Mouse (Mus musculus): ENCODE measurements around the gene Ifi204.
"Not testable (repeated sequence)": the region's sequence is repeated elsewhere in the genome, so short reads cannot be mapped to it uniquely, and the experiment has no call there.

Ifi204 gene

GRCm38 (mm10) chr1:173766848-173767617 is at the start of gene Ifi204:
Gene Ifi204, minus strand, starts transcription at chr1:173766943.
- DNase-seq: not testable (repeated sequence)

DNA sequence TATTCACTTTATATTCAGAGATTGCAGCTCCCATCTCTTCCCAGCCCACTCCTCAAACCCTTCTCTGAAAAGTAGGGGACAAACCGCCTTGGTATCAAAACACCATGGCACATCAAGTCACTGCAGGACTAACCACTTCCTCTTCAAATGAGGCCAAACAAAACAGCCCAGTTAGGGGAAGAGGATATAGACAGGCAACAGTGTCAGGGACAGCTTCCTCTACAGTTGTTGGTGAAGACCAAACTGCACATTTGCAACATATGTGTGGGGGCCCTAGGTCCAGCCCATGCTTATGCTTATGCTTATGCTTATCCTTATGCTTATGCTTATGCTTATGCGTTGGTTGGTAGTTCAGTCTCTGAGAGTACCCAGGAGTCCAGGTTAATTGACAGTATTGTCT is 42.6 kb upstream of the Ifi204 start:
- not testable (repeated sequence) for DNase-seq

DNA sequence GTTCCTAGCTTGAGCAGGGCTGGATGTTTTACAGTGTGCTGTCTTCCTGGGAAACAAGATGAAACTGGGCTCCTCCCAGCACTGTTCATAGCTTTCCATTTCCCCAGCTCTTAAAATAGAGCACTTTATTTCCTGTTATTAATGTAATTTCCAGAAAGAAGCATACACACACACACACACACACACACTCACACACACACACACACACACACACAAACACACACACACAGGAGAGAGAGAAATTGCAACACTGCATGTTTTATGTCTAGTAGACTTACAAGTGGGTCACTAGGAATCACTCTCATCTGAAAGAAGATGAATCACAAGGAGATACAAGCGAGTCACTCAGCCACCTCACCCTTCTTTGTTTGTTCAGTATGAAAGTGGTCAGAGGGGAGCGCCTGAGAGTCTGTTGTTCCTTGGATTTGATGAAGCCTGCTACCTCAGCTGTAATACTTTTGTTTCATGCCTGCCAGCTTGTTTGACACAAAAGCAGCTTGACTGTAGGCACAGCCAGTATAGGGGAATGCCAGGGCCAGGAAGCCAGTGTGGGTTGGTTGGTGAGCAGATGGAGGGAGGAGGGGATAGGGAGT is 36.0 kb upstream of the Ifi204 start:
- not testable (repeated sequence) for DNase-seq

DNA sequence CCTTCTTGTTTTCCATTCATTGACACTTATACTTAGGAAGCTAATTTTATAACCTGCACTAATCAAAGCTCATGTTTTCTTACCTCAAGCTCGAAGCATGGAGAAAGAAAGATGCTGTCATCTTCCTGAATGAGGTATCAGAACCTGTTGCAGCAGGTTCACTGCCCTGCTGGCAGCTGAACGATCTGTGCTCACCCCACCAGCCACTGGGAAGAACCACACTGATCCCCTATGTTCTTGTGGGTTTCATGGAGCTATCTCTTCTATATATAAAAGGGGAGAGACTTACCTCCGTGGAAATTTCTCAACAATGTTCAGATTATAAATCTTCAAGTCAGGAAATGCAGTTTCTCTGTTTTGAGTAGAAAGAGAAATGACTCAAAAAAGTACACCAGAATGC is 35.5 kb upstream of the Ifi204 start:
- not testable (repeated sequence) for DNase-seq

- not testable (repeated sequence) for DNase-seq
Measured at GRCm38 (mm10) chr1:173801791-173802190, 35.0 kb upstream of the Ifi204 start.

GRCm38 (mm10) chr1:173773457-173773856 is 6.7 kb upstream of the Ifi204 start:
- not testable (repeated sequence) for DNase-seq

- not testable (repeated sequence) for DNase-seq
Measured at GRCm38 (mm10) chr1:173760032-173760431, 6.7 kb downstream of the Ifi204 start.

- DNase-seq: no peak
Measured at GRCm38 (mm10) chr1:173742262-173742661, 24.5 kb downstream of the Ifi204 start.

DNA sequence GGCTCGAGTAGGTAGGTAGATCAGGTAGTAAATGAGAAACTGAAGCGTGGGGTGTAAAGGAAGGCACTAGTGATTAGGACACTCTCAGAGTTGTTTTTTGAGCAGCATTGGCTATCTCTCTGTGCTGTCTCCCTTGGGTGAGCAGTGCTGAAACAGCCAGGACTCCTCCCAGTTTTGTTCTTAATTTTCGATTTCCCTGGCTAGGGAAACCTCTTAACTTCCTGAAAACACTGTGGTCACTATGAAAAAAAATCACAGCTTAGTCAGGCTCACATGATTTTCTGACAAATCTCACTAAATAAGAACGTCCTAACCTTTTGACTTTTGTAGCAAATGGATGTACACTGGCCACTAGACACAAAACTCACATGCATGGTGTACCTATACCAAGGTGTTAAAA is 25.1 kb downstream of the Ifi204 start, which contains the start of gene Ifi207:
Gene Ifi207, minus strand, starts transcription at position 92 of the 400 bp plus-strand sequence.
- DNase-seq: no peak

DNA sequence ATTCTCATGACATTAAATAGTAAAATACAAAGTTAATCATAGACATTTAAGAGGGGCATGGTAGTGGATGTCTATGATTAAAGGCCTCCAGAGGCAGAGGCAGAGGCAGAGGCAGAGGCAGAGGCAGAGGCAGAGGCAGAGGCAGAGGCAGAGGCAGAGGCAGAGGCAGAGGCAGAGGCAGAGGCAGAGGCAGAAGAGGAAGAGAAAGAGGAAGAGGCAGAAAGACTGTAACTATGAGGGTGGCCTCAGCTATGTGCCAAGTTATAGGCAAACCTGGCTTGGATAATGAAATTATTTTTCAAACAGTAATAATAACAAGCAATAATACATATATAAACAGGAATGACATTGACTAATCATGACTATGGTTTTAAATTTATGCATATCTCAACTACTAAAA is 26.2 kb downstream of the Ifi204 start:
- no peak for DNase-seq

DNA sequence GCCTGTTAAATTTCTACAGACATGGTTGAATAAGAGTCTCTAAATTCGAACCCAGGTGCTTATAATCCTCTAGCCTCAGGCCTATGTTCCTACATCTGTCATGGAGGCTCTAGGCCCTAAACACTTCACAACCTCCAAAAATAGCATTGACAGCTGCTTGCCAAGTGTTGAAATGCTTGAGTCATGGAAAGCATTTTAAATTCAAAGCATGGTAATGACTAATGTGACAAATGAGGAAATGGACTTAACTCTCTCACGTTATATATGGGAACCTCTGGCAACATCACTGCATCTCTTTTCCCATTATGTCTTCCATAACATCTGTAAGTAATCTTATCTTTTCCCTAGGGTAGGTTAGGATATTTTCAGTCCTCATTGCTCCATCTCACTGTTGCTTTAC is 29.8 kb downstream of the Ifi204 start:
- no peak for DNase-seq

- DNase-seq: not testable (repeated sequence)
Measured at GRCm38 (mm10) chr1:173735015-173735414, 31.7 kb downstream of the Ifi204 start.

GRCm38 (mm10) chr1:173733219-173733618 is 33.5 kb downstream of the Ifi204 start:
- no peak for DNase-seq

All from cerebellum, adult 18-20 months (tissue).